Mouse (Mus musculus): Measurements from ENCODE around the gene Glod4. TPM values are rescaled to one million over a fixed set of nuclear protein-coding genes. Genes with fewer than 3 reads are reported as not detected.
A peak's percentile ranks its signal among the peaks of the same experiment; 100 is the strongest.

The Glod4 gene
- polyA plus RNA-seq, 1 experiment = 28.0 TPM

DNA sequence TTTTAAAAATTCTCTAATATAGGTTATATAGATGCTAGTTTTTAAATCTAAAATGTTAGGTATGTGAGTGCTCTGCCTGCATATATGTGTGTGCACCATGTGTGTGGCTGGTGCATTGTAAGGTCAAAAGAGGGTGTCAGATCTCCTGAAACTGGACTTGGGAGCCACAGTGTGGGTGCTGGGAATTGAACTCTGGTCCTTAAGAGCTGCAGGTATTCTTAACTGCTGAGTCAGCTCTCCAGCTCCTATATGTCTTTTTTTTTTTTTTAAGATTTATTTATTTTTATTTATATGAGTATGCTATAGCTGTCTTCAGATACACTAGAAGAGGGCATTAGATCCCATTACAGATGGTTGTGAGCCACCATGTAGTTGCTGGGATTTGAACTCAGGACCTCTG is 2.9 kb upstream of the Glod4 start:
- no peak overlapping the region for H3K4me3 ChIP-seq (ENCODE audit: insufficient read depth, low read depth, low read length)
- peaks cover 9% of the 10 kb centered on the region; the same call in 1 of the 2 replicates for H3K4me1 ChIP-seq (ENCODE audit: control insufficient read depth, insufficient read depth, low read length)
- H3K36me3 ChIP-seq (ENCODE audit: control insufficient read depth, insufficient read depth, low read length) = no peaks in the 10 kb centered on the region
- no peak for TF ChIP-seq CTCF (conservative IDR thresholded peaks at IDR 0.05; ENCODE audit: insufficient read depth, insufficient read length, low read depth, low read length)
- TF ChIP-seq POLR2A (IDR thresholded peaks at IDR 0.05; ENCODE audit: low read depth, low read length) = no peak
- H3K27ac ChIP-seq (ENCODE audit: insufficient read depth, low read depth, low read length) = no peak overlapping the region
- no peak for DNase-seq
- H3K27me3 ChIP-seq (replicated peaks; ENCODE audit: control insufficient read depth, insufficient read depth, low read length) = no peaks in the 10 kb centered on the region

DNA sequence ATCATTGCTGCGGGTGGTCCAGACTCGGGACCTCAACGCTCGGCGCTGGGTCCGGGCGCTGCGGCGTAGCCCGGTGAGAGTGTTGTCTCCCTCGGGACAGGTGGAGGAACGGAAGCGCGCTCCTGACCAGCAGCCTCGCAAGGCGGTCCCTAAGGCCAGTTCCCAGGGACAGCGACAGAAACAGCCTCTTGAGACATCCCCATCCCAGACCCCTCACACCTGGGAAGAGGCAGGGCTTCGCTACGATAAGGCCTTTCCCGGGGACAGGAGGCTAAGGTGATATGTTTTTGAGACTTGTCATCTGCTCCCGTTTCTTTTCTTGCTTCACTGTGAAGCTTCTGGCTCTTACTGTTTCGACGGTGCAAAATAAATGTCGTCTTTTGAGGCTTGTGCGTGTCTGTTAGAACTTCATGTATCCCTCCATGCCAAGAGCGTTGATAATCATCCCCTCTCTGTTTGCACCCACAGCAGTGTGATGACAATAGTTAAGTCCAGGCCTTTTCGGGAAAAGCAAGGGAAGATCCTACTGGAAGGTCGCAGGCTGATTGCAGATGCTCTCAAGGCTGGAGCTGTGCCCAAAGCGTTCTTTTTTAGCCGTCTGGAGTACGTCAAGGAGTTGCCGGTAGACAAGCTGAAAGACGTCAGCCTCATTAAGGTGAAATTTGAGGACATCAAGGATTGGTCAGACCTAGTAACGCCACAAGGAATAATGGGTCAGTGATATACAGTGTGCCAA is 454 bp upstream of the Glod4 start:
- H3K27ac ChIP-seq (ENCODE audit: insufficient read depth, low read depth, low read length) = no peak overlapping the region
- no peaks in the 10 kb centered on the region; the same call in 1 of the 2 replicates for H3K36me3 ChIP-seq (ENCODE audit: control insufficient read depth, insufficient read depth, low read length)
- DNase-seq = no peak
- no peak for TF ChIP-seq CTCF (conservative IDR thresholded peaks at IDR 0.05; ENCODE audit: insufficient read depth, insufficient read length, low read depth, low read length)
- no peak for TF ChIP-seq POLR2A (IDR thresholded peaks at IDR 0.05; ENCODE audit: low read depth, low read length)
- WGBS = 2% methylated on average over 34 of the region's 34 CpGs
- peaks cover 9% of the 10 kb centered on the region; the same call in 1 of the 2 replicates for H3K4me1 ChIP-seq (ENCODE audit: control insufficient read depth, insufficient read depth, low read length)
- H3K4me3 ChIP-seq (ENCODE audit: insufficient read depth, low read depth, low read length) = peak overlapping the region; percentile 91
- H3K27me3 ChIP-seq (replicated peaks; ENCODE audit: control insufficient read depth, insufficient read depth, low read length) = no peaks in the 10 kb centered on the region

DNA sequence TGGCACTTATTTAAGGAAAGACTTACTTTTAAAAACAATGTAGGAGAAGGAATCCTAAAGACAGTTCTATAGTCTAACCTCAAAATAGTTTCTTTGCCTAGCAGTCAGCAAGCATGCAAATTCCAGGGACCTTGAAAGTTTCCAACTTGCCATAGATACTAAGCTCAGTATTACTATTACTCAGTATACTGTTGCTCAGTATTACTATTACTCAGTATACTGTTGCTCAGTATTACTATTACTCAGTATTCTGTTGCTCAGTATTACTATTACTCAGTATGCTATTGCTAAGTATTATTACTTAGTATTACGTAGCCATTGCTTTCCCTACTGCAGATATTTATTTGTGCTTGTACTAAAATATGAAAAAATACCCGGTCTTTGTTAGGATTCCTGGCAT is 3.8 kb downstream of the Glod4 start:
- no peak for TF ChIP-seq CTCF (conservative IDR thresholded peaks at IDR 0.05; ENCODE audit: insufficient read depth, insufficient read length, low read depth, low read length)
- no peak for TF ChIP-seq POLR2A (IDR thresholded peaks at IDR 0.05; ENCODE audit: low read depth, low read length)
- Histone ChIP-seq H3K4me3 (ENCODE audit: insufficient read depth, low read depth, low read length) (no peak overlapping the region), H3K4me1 (ENCODE audit: control insufficient read depth, insufficient read depth, low read length) (peaks cover 9% of the 10 kb centered on the region; the same call in 1 of the 2 replicates), H3K27me3 (replicated peaks; ENCODE audit: control insufficient read depth, insufficient read depth, low read length) (no peaks in the 10 kb centered on the region), H3K36me3 (ENCODE audit: control insufficient read depth, insufficient read depth, low read length) (no peaks in the 10 kb centered on the region; the same call in none of the 2 replicates), H3K27ac (ENCODE audit: insufficient read depth, low read depth, low read length) (no peak overlapping the region)
- no peak for DNase-seq
- 95% methylated on average over 2 of the region's 2 CpGs for WGBS

DNA sequence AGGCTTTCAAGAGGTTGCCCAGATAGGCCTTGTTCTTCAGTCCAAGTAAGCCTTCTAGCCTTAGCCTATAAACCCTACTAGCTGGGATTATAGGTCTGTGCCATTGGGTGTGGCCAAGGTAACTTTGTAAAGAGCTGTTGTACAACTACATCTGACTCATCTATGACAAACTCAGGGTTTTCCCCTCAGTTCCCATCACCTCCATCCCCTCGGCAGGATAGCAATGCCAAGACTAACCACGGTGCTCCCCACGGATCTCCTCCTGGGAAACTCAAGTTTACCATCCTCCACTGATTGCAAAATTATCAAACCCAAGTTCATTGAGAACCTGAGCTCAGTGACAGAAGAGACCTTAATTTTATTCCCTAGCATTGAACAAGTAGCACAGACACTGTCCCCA is 7.4 kb downstream of the Glod4 start:
- 90% methylated on average over 3 of the region's 3 CpGs for WGBS
- Histone ChIP-seq H3K4me3 (ENCODE audit: insufficient read depth, low read depth, low read length) (no peak overlapping the region), H3K27me3 (replicated peaks; ENCODE audit: control insufficient read depth, insufficient read depth, low read length) (no peaks in the 10 kb centered on the region), H3K27ac (ENCODE audit: insufficient read depth, low read depth, low read length) (no peak overlapping the region), H3K4me1 (ENCODE audit: control insufficient read depth, insufficient read depth, low read length) (no peaks in the 10 kb centered on the region), H3K36me3 (ENCODE audit: control insufficient read depth, insufficient read depth, low read length) (peaks cover 6% of the 10 kb centered on the region)
- no peak for TF ChIP-seq POLR2A (IDR thresholded peaks at IDR 0.05; ENCODE audit: low read depth, low read length)
- no peak for TF ChIP-seq CTCF (conservative IDR thresholded peaks at IDR 0.05; ENCODE audit: insufficient read depth, insufficient read length, low read depth, low read length)
- no peak for DNase-seq

DNA sequence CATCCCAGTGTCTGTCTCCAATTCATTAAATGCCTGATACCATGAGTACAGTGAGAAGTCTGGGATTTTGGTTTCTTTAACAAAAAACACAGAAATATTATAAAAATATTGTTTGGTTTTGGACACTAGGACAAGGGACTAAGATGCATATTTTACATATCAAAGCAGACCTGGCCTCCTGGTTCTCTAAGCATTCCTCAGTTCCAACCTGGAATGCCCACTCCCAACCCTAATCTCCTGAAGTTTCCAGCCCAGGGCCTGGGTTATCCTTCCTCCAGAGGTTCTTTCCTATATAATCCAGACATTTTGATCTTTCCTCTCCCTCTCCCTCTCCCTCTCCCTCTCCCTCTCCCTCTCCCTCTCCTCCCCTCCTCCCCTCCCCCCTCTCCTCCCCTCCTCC is 18.5 kb downstream of the Glod4 start:
- Histone ChIP-seq H3K4me3 (ENCODE audit: insufficient read depth, low read depth, low read length) (no peak overlapping the region), H3K27ac (ENCODE audit: insufficient read depth, low read depth, low read length) (no peak overlapping the region), H3K4me1 (ENCODE audit: control insufficient read depth, insufficient read depth, low read length) (no peaks in the 10 kb centered on the region), H3K27me3 (replicated peaks; ENCODE audit: control insufficient read depth, insufficient read depth, low read length) (no peaks in the 10 kb centered on the region), H3K36me3 (ENCODE audit: control insufficient read depth, insufficient read depth, low read length) (no peaks in the 10 kb centered on the region; the same call in 1 of the 2 replicates)
- no peak for DNase-seq
- TF ChIP-seq POLR2A (IDR thresholded peaks at IDR 0.05; ENCODE audit: low read depth, low read length) (no peak), CTCF (conservative IDR thresholded peaks at IDR 0.05; ENCODE audit: insufficient read depth, insufficient read length, low read depth, low read length) (no peak)

DNA sequence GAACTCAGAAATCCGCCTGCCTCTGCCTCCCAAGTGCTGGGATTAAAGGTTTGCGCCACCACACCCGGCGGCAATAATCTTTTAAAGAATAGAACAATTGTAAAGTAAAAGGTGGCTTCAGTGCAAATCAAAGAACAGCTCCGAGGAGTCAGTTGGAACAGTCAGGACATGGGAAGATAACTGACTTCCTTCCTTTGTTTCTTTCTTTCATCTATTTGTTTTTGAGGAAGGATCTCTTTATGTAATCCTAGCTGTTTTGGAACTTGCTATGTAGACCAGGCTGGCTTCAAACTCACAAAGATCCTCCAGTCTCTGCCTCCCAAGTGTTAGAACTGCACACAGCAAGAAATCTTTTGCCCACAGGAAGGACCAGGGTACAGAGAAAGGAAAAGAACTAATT is 18.9 kb downstream of the Glod4 start:
- Histone ChIP-seq H3K36me3 (ENCODE audit: control insufficient read depth, insufficient read depth, low read length) (no peaks in the 10 kb centered on the region; the same call in 1 of the 2 replicates), H3K27ac (ENCODE audit: insufficient read depth, low read depth, low read length) (no peak overlapping the region), H3K27me3 (replicated peaks; ENCODE audit: control insufficient read depth, insufficient read depth, low read length) (no peaks in the 10 kb centered on the region), H3K4me1 (ENCODE audit: control insufficient read depth, insufficient read depth, low read length) (no peaks in the 10 kb centered on the region), H3K4me3 (ENCODE audit: insufficient read depth, low read depth, low read length) (no peak overlapping the region)
- 91% methylated on average over 5 of the region's 5 CpGs for WGBS
- TF ChIP-seq CTCF (conservative IDR thresholded peaks at IDR 0.05; ENCODE audit: insufficient read depth, insufficient read length, low read depth, low read length) = no peak
- TF ChIP-seq POLR2A (IDR thresholded peaks at IDR 0.05; ENCODE audit: low read depth, low read length) = no peak
- DNase-seq = no peak

DNA sequence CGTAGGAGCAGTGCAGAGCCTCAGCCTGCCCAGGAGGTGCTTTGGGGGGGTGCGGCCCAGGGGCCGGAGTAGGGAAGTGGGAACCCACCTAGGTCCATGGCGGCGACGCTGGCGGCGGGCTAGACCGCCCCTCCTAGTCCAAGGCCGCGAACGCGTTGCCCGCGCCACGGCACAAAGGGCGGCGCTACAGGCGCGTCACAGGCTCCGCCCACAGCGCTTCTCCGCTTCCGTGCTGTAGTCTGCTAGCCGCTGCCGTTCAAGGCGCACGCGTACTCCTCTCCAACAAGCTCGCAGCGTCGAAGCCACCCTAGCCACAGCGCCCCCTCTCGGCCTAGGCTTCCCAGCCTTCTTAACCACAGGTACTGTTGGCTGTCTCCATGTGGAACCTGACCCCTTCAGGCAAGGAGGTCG is 26.1 kb downstream of the Glod4 start, which contains the start of the genes Dbil5 and Gemin4:
TSS of gene Dbil5 (plus strand) at position 219 of the 411 bp plus-strand sequence.
TSS of gene Gemin4 (minus strand) at position 275 of the 411 bp plus-strand sequence.
- H3K36me3 ChIP-seq (ENCODE audit: control insufficient read depth, insufficient read depth, low read length) = no peaks in the 10 kb centered on the region
- H3K4me3 ChIP-seq (ENCODE audit: insufficient read depth, low read depth, low read length) = peak within 1 kb of the TSS; percentile 78
- DNase-seq = peak; percentile 98
- under 1% methylated on average over 35 of the region's 35 CpGs for WGBS
- TF ChIP-seq CTCF (conservative IDR thresholded peaks at IDR 0.05; ENCODE audit: insufficient read depth, insufficient read length, low read depth, low read length) (peak; percentile 98; the same call in 1 of the 2 replicates), POLR2A (IDR thresholded peaks at IDR 0.05; ENCODE audit: low read depth, low read length) (peak; percentile 68)
- H3K27me3 ChIP-seq (replicated peaks; ENCODE audit: control insufficient read depth, insufficient read depth, low read length) = no peaks in the 10 kb centered on the region
- peak within 1 kb of the TSS; percentile 58 for H3K27ac ChIP-seq (ENCODE audit: insufficient read depth, low read depth, low read length)
- no peaks in the 10 kb centered on the region for H3K4me1 ChIP-seq (ENCODE audit: control insufficient read depth, insufficient read depth, low read length)

Measured in kidney, adult 2 months (tissue).